Mouse (Mus musculus) embryonic facial prominence, embryonic 13.5 days (tissue): Measurements from ENCODE around the gene Ropn1. TPM values are rescaled to one million over a fixed set of nuclear protein-coding genes. Genes with fewer than 3 reads are reported as not detected.

ENCODE experiments used
- ATAC-seq: fragments of 200-750 bp; cut with Nextera tagmentation; 2 replicates; pipeline ENCODE4 v1.8.0; 2017; ENCODE audit warnings: low read depth; ENCODE audit not compliant: insufficient number of reproducible peaks, insufficient read depth, low FRiP score, low TSS enrichment
- H3K27ac ChIP-seq: fragments of 300-500 bp; sonication (generic); 2 replicates; pipeline ENCODE4 v1.5.1; 2015; ENCODE audit warnings: moderate library complexity, mild to moderate bottlenecking, inconsistent platforms
- H3K27me3 ChIP-seq: fragments of 300-500 bp; sonication (generic); 2 replicates; pipeline ENCODE4 v1.6.1; 2015; ENCODE audit warnings: mild to moderate bottlenecking, inconsistent platforms
- H3K36me3 ChIP-seq: fragments of 300-500 bp; sonication (generic); 2 replicates; pipeline ENCODE4 v1.6.1; 2015; ENCODE audit warnings: mild to moderate bottlenecking, inconsistent platforms
- H3K4me1 ChIP-seq: fragments of 300-500 bp; sonication (generic); 2 replicates; pipeline ENCODE4 v1.6.1; 2015; ENCODE audit warnings: inconsistent platforms
- H3K4me2 ChIP-seq: fragments of 300-500 bp; sonication (generic); 2 replicates; pipeline ENCODE4 v1.6.1; 2015; ENCODE audit warnings: moderate library complexity, mild to moderate bottlenecking, inconsistent platforms
- H3K4me3 ChIP-seq: fragments of 300-500 bp; sonication (generic); 2 replicates; pipeline ENCODE4 v1.5.1; 2015; ENCODE audit warnings: mild to moderate bottlenecking, inconsistent platforms
- H3K9ac ChIP-seq: fragments of 300-500 bp; sonication (generic); 2 replicates; pipeline ENCODE4 v1.6.1; 2015; ENCODE audit warnings: mild to moderate bottlenecking, inconsistent platforms
- H3K9me3 ChIP-seq: fragments of 300-500 bp; sonication (generic); 2 replicates; pipeline ENCODE4 v1.6.1; 2016; ENCODE audit warnings: inconsistent platforms
- WGBS: fragments of 180-500 bp; shearing (Covaris S2); methylation state at CpG from one replicate; pipeline ENCODE4 v1.1.7; 2015; ENCODE audit warnings: mixed read lengths; 5-methylcytosine and 5-hydroxymethylcytosine counted together
- polyA plus RNA-seq: library from polyadenylated mRNA; unstranded; fragments of >200 nt; fragmentation: Nextera tagmentation; extraction: Ambion mirVana; gene quantifications from 2 replicates; pipeline ENCODE4 v1.2.1, GENCODE M21; 2015

Ropn1 gene
- not detected in 2 replicates for polyA plus RNA-seq

GRCm38 (mm10) chr16:34649621-34650020, at the start of gene Ropn1:
Ropn1 (plus strand) TSS chr16:34649921.
- no peak for ATAC-seq
- 54% methylated on average over 7 of the region's 7 CpGs for WGBS

GRCm38 (mm10) chr16:34601954-34602353, 47.8 kb upstream of the Ropn1 start:
- no peak for ATAC-seq
- H3K4me3 ChIP-seq, result no peak overlapping the region
- 0 out of 2 replicates have a peak, but pooled peaks cover 3% of the 10 kb centered on the region for H3K9me3 ChIP-seq
- no peak overlapping the region for H3K4me2 ChIP-seq
- WGBS, result 38% methylated on average over 4 of the region's 4 CpGs
- 0 out of 2 replicates have a peak, but pooled peaks cover 4% of the 10 kb centered on the region for H3K4me1 ChIP-seq
- no peaks in the 10 kb centered on the region for H3K27me3 ChIP-seq
- H3K9ac ChIP-seq, result no peak overlapping the region
- no peaks in the 10 kb centered on the region for H3K36me3 ChIP-seq
- H3K27ac ChIP-seq, result no peak overlapping the region

More at GRCm38 (mm10) chr16:34649621-34650020, at the start of gene Ropn1:
- H3K4me3 ChIP-seq, result no peak within 1 kb of the TSS
- peaks cover 4% of the 10 kb centered on the region; the same call in 1 of the 2 replicates for H3K27me3 ChIP-seq
- H3K4me2 ChIP-seq, result no peak within 1 kb of the TSS
- no peaks in the 10 kb centered on the region for H3K9me3 ChIP-seq
- no peaks in the 10 kb centered on the region for H3K36me3 ChIP-seq
- no peak within 1 kb of the TSS for H3K9ac ChIP-seq
- H3K27ac ChIP-seq, result no peak within 1 kb of the TSS
- H3K4me1 ChIP-seq, result no peaks in the 10 kb centered on the region

GRCm38 (mm10) chr16:34603076-34603475, 46.6 kb upstream of the Ropn1 start:
- Histone ChIP-seq H3K36me3 (no peaks in the 10 kb centered on the region), H3K4me3 (no peak overlapping the region), H3K4me2 (no peak overlapping the region), H3K27ac (no peak overlapping the region), H3K9ac (no peak overlapping the region), H3K9me3 (0 out of 2 replicates have a peak, but pooled peaks cover 3% of the 10 kb centered on the region), H3K4me1 (0 out of 2 replicates have a peak, but pooled peaks cover 4% of the 10 kb centered on the region), H3K27me3 (no peaks in the 10 kb centered on the region)
- no peak for ATAC-seq
- 68% methylated on average over 4 of the region's 4 CpGs for WGBS

- Histone ChIP-seq H3K9ac (no peak overlapping the region), H3K27me3 (no peaks in the 10 kb centered on the region), H3K27ac (no peak overlapping the region), H3K4me2 (no peak overlapping the region), H3K4me3 (no peak overlapping the region), H3K4me1 (0 out of 2 replicates have a peak, but pooled peaks cover 4% of the 10 kb centered on the region), H3K9me3 (0 out of 2 replicates have a peak, but pooled peaks cover 3% of the 10 kb centered on the region), H3K36me3 (no peaks in the 10 kb centered on the region)
- WGBS, result 53% methylated on average over 6 of the region's 6 CpGs
- no peak for ATAC-seq
Observed at GRCm38 (mm10) chr16:34603854-34604253, 45.9 kb upstream of the Ropn1 start.

- WGBS, result 29% methylated on average over 3 of the region's 3 CpGs
- no peak for ATAC-seq
Observed at GRCm38 (mm10) chr16:34605679-34606078, 44.0 kb upstream of the Ropn1 start.

GRCm38 (mm10) chr16:34610137-34610536, 39.6 kb upstream of the Ropn1 start:
- Histone ChIP-seq H3K4me3 (no peak overlapping the region), H3K9me3 (no peaks in the 10 kb centered on the region), H3K27ac (no peak overlapping the region), H3K9ac (no peak overlapping the region), H3K36me3 (no peaks in the 10 kb centered on the region), H3K4me2 (no peak overlapping the region), H3K4me1 (no peaks in the 10 kb centered on the region), H3K27me3 (no peaks in the 10 kb centered on the region)
- WGBS, result 75% methylated on average over 1 of the region's 1 CpGs
- no peak for ATAC-seq

More at GRCm38 (mm10) chr16:34605679-34606078, 44.0 kb upstream of the Ropn1 start:
- Histone ChIP-seq H3K9ac (no peak overlapping the region), H3K27ac (no peak overlapping the region), H3K4me2 (no peak overlapping the region), H3K36me3 (no peaks in the 10 kb centered on the region), H3K9me3 (no peaks in the 10 kb centered on the region), H3K4me3 (no peak overlapping the region), H3K4me1 (0 out of 2 replicates have a peak, but pooled peaks cover 4% of the 10 kb centered on the region), H3K27me3 (no peaks in the 10 kb centered on the region)

- Histone ChIP-seq H3K4me3 (no peak overlapping the region), H3K27ac (no peak overlapping the region), H3K9me3 (0 out of 2 replicates have a peak, but pooled peaks cover 2% of the 10 kb centered on the region), H3K4me2 (no peak overlapping the region), H3K4me1 (no peaks in the 10 kb centered on the region), H3K27me3 (no peaks in the 10 kb centered on the region), H3K36me3 (no peaks in the 10 kb centered on the region), H3K9ac (no peak overlapping the region)
- 71% methylated on average over 2 of the region's 2 CpGs for WGBS
- ATAC-seq, result no peak
Observed at GRCm38 (mm10) chr16:34614021-34614420, 35.7 kb upstream of the Ropn1 start.

- Histone ChIP-seq H3K4me3 (no peak overlapping the region), H3K27me3 (no peaks in the 10 kb centered on the region), H3K27ac (no peak overlapping the region), H3K9me3 (no peaks in the 10 kb centered on the region), H3K9ac (no peak overlapping the region), H3K4me1 (no peaks in the 10 kb centered on the region), H3K4me2 (no peak overlapping the region), H3K36me3 (no peaks in the 10 kb centered on the region)
- ATAC-seq, result no peak
- WGBS, result 49% methylated on average over 2 of the region's 2 CpGs
Observed at GRCm38 (mm10) chr16:34627591-34627990, 22.1 kb upstream of the Ropn1 start.

- 79% methylated on average over 4 of the region's 4 CpGs for WGBS
- Histone ChIP-seq H3K4me3 (no peak overlapping the region), H3K4me2 (no peak overlapping the region), H3K27me3 (no peaks in the 10 kb centered on the region), H3K36me3 (no peaks in the 10 kb centered on the region), H3K27ac (no peak overlapping the region), H3K9ac (no peak overlapping the region), H3K9me3 (no peaks in the 10 kb centered on the region), H3K4me1 (no peaks in the 10 kb centered on the region)
- ATAC-seq, result no peak
Observed at GRCm38 (mm10) chr16:34628397-34628796, 21.3 kb upstream of the Ropn1 start.

- Histone ChIP-seq H3K36me3 (no peaks in the 10 kb centered on the region), H3K4me2 (no peak overlapping the region), H3K4me3 (no peak overlapping the region), H3K27ac (no peak overlapping the region), H3K9me3 (no peaks in the 10 kb centered on the region), H3K27me3 (no peaks in the 10 kb centered on the region), H3K4me1 (no peaks in the 10 kb centered on the region), H3K9ac (no peak overlapping the region)
- WGBS, result 58% methylated on average over 3 of the region's 3 CpGs
- no peak for ATAC-seq
Observed at GRCm38 (mm10) chr16:34635557-34635956, 14.2 kb upstream of the Ropn1 start.

- Histone ChIP-seq H3K4me3 (no peak overlapping the region), H3K36me3 (no peaks in the 10 kb centered on the region), H3K27me3 (peaks cover 4% of the 10 kb centered on the region; the same call in 1 of the 2 replicates), H3K9ac (no peak overlapping the region), H3K4me2 (no peak overlapping the region), H3K9me3 (no peaks in the 10 kb centered on the region), H3K4me1 (no peaks in the 10 kb centered on the region), H3K27ac (no peak overlapping the region)
- ATAC-seq, result no peak
- WGBS, result 62% methylated on average over 8 of the region's 8 CpGs
Observed at GRCm38 (mm10) chr16:34643511-34644259, 6.0 kb upstream of the Ropn1 start.

GRCm38 (mm10) chr16:34653023-34653422, 3.3 kb downstream of the Ropn1 start:
- no peak overlapping the region for H3K4me3 ChIP-seq
- WGBS, result 90% methylated on average over 5 of the region's 5 CpGs
- ATAC-seq, result no peak
- no peaks in the 10 kb centered on the region for H3K9me3 ChIP-seq
- H3K27me3 ChIP-seq, result peaks cover 4% of the 10 kb centered on the region; the same call in 1 of the 2 replicates
- H3K36me3 ChIP-seq, result no peaks in the 10 kb centered on the region
- no peaks in the 10 kb centered on the region for H3K4me1 ChIP-seq
- no peak overlapping the region for H3K4me2 ChIP-seq
- H3K27ac ChIP-seq, result no peak overlapping the region
- no peak overlapping the region for H3K9ac ChIP-seq
